Mouse (Mus musculus): ENCODE data around the gene Iqcd. TPM values are rescaled to one million over a fixed set of nuclear protein-coding genes. Genes with fewer than 3 reads are reported as not detected.

Gene Iqcd
- polyA plus RNA-seq, 1 experiment from 2014 or later, result 1.2 TPM

- H3K9me3 ChIP-seq (replicated peaks; ENCODE audit: control insufficient read depth, low read length), result no peaks in the 10 kb centered on the region
- H3K36me3 ChIP-seq (ENCODE audit: control insufficient read depth, insufficient read depth), result no peaks in the 10 kb centered on the region
- peak overlapping the region; percentile 61 for H3K4me2 ChIP-seq (ENCODE audit: low read depth, low read length)
- H3K4me1 ChIP-seq (ENCODE audit: control insufficient read depth, low read depth, low read length), result peaks cover 20% of the 10 kb centered on the region
- peak overlapping the region; percentile 35 for H3K4me3 ChIP-seq (ENCODE audit: low read depth, low read length)
- WGBS (ENCODE audit: insufficient replicate concordance), result 2% methylated on average over 6 of the region's 6 CpGs
- no peaks in the 10 kb centered on the region for H3K27me3 ChIP-seq (ENCODE audit: control insufficient read depth, insufficient read depth, low read depth, low read length)
- H3K27ac ChIP-seq (ENCODE audit: low read length), result no peak overlapping the region
- peak overlapping the region; percentile 23; the same call in 1 of the 2 replicates for H3K9ac ChIP-seq (ENCODE audit: low read depth, low read length)
- ATAC-seq (ENCODE audit: low read depth), result peak; percentile 41
Measured at GRCm38 (mm10) chr5:120604839-120605238, 16.0 kb downstream of the Iqcd start.

GRCm38 (mm10) chr5:120605241-120605661, 16.4 kb downstream of the Iqcd start:
- H3K4me1 ChIP-seq (ENCODE audit: control insufficient read depth, low read depth, low read length), result peaks cover 16% of the 10 kb centered on the region
- H3K4me2 ChIP-seq (ENCODE audit: low read depth, low read length), result peak overlapping the region; percentile 61
- 4% methylated on average over 10 of the region's 10 CpGs for WGBS (ENCODE audit: insufficient replicate concordance)
- H3K27me3 ChIP-seq (ENCODE audit: control insufficient read depth, insufficient read depth, low read depth, low read length), result no peaks in the 10 kb centered on the region
- peak overlapping the region; percentile 23; the same call in 1 of the 2 replicates for H3K9ac ChIP-seq (ENCODE audit: low read depth, low read length)
- 0 out of 2 replicates have a peak, but pooled peaks have one; percentile 9 for ATAC-seq (ENCODE audit: low read depth)
- no peaks in the 10 kb centered on the region for H3K36me3 ChIP-seq (ENCODE audit: control insufficient read depth, insufficient read depth)
- no peak overlapping the region; the same call in 1 of the 2 replicates for H3K27ac ChIP-seq (ENCODE audit: low read length)
- no peaks in the 10 kb centered on the region for H3K9me3 ChIP-seq (replicated peaks; ENCODE audit: control insufficient read depth, low read length)
- H3K4me3 ChIP-seq (ENCODE audit: low read depth, low read length), result peak overlapping the region; percentile 35

- Histone ChIP-seq H3K9me3 (replicated peaks; ENCODE audit: control insufficient read depth, low read length) (no peaks in the 10 kb centered on the region), H3K36me3 (ENCODE audit: control insufficient read depth, insufficient read depth) (no peaks in the 10 kb centered on the region), H3K27ac (ENCODE audit: low read length) (no peak overlapping the region), H3K27me3 (ENCODE audit: control insufficient read depth, insufficient read depth, low read depth, low read length) (no peaks in the 10 kb centered on the region), H3K4me1 (ENCODE audit: control insufficient read depth, low read depth, low read length) (peaks cover 11% of the 10 kb centered on the region), H3K4me2 (ENCODE audit: low read depth, low read length) (peak overlapping the region; percentile 61), H3K9ac (ENCODE audit: low read depth, low read length) (no peak overlapping the region; the same call in 1 of the 2 replicates), H3K4me3 (ENCODE audit: low read depth, low read length) (peak overlapping the region; percentile 35)
- ATAC-seq (ENCODE audit: low read depth), result peak; percentile 71
- under 1% methylated on average over 8 of the region's 8 CpGs for WGBS (ENCODE audit: insufficient replicate concordance)
Measured at GRCm38 (mm10) chr5:120605688-120606087, 16.9 kb downstream of the Iqcd start.

- no peaks in the 10 kb centered on the region for H3K27me3 ChIP-seq (ENCODE audit: control insufficient read depth, insufficient read depth, low read depth, low read length)
- 67% methylated on average over 25 of the region's 25 CpGs for WGBS (ENCODE audit: insufficient replicate concordance)
- no peak overlapping the region for H3K4me3 ChIP-seq (ENCODE audit: low read depth, low read length)
- no peaks in the 10 kb centered on the region for H3K9me3 ChIP-seq (replicated peaks; ENCODE audit: control insufficient read depth, low read length)
- H3K36me3 ChIP-seq (ENCODE audit: control insufficient read depth, insufficient read depth), result no peaks in the 10 kb centered on the region
- H3K9ac ChIP-seq (ENCODE audit: low read depth, low read length), result no peak overlapping the region
- ATAC-seq (ENCODE audit: low read depth), result no peak
- H3K4me2 ChIP-seq (ENCODE audit: low read depth, low read length), result no peak overlapping the region
- H3K4me1 ChIP-seq (ENCODE audit: control insufficient read depth, low read depth, low read length), result peaks cover 14% of the 10 kb centered on the region
- no peak overlapping the region for H3K27ac ChIP-seq (ENCODE audit: low read length)
Measured at GRCm38 (mm10) chr5:120606590-120607200, 17.9 kb downstream of the Iqcd start.

GRCm38 (mm10) chr5:120607335-120607734, 18.5 kb downstream of the Iqcd start:
- no peak overlapping the region for H3K4me3 ChIP-seq (ENCODE audit: low read depth, low read length)
- peaks cover 19% of the 10 kb centered on the region for H3K4me1 ChIP-seq (ENCODE audit: control insufficient read depth, low read depth, low read length)
- H3K9ac ChIP-seq (ENCODE audit: low read depth, low read length), result no peak overlapping the region
- H3K27me3 ChIP-seq (ENCODE audit: control insufficient read depth, insufficient read depth, low read depth, low read length), result no peaks in the 10 kb centered on the region
- no peak overlapping the region for H3K27ac ChIP-seq (ENCODE audit: low read length)
- no peaks in the 10 kb centered on the region for H3K9me3 ChIP-seq (replicated peaks; ENCODE audit: control insufficient read depth, low read length)
- no peaks in the 10 kb centered on the region for H3K36me3 ChIP-seq (ENCODE audit: control insufficient read depth, insufficient read depth)
- ATAC-seq (ENCODE audit: low read depth), result no peak
- H3K4me2 ChIP-seq (ENCODE audit: low read depth, low read length), result no peak overlapping the region
- 76% methylated on average over 3 of the region's 3 CpGs for WGBS (ENCODE audit: insufficient replicate concordance)

GRCm38 (mm10) chr5:120609246-120609775, 20.5 kb downstream of the Iqcd start:
- Histone ChIP-seq H3K4me1 (ENCODE audit: control insufficient read depth, low read depth, low read length) (peaks cover 27% of the 10 kb centered on the region), H3K27me3 (ENCODE audit: control insufficient read depth, insufficient read depth, low read depth, low read length) (no peaks in the 10 kb centered on the region), H3K27ac (ENCODE audit: low read length) (no peak overlapping the region), H3K9ac (ENCODE audit: low read depth, low read length) (no peak overlapping the region), H3K36me3 (ENCODE audit: control insufficient read depth, insufficient read depth) (no peaks in the 10 kb centered on the region), H3K9me3 (replicated peaks; ENCODE audit: control insufficient read depth, low read length) (no peaks in the 10 kb centered on the region), H3K4me2 (ENCODE audit: low read depth, low read length) (no peak overlapping the region), H3K4me3 (ENCODE audit: low read depth, low read length) (no peak overlapping the region)
- no peak for ATAC-seq (ENCODE audit: low read depth)
- WGBS (ENCODE audit: insufficient replicate concordance), result 77% methylated on average over 16 of the region's 16 CpGs

- Histone ChIP-seq H3K4me1 (ENCODE audit: control insufficient read depth, low read depth, low read length) (peaks cover 21% of the 10 kb centered on the region), H3K9ac (ENCODE audit: low read depth, low read length) (no peak overlapping the region; the same call in 1 of the 2 replicates), H3K4me3 (ENCODE audit: low read depth, low read length) (no peak overlapping the region), H3K36me3 (ENCODE audit: control insufficient read depth, insufficient read depth) (peaks cover 3% of the 10 kb centered on the region; the same call in 1 of the 2 replicates), H3K27ac (ENCODE audit: low read length) (no peak overlapping the region), H3K27me3 (ENCODE audit: control insufficient read depth, insufficient read depth, low read depth, low read length) (no peaks in the 10 kb centered on the region), H3K9me3 (replicated peaks; ENCODE audit: control insufficient read depth, low read length) (peaks cover 2% of the 10 kb centered on the region; the same call in 1 of the 2 replicates), H3K4me2 (ENCODE audit: low read depth, low read length) (peak overlapping the region; percentile 98)
- no peak for ATAC-seq (ENCODE audit: low read depth)
- 87% methylated on average over 5 of the region's 5 CpGs for WGBS (ENCODE audit: insufficient replicate concordance)
Measured at GRCm38 (mm10) chr5:120610906-120611305, 22.1 kb downstream of the Iqcd start.

- Histone ChIP-seq H3K4me2 (ENCODE audit: low read depth, low read length) (peak overlapping the region; percentile 98), H3K27ac (ENCODE audit: low read length) (no peak overlapping the region), H3K4me1 (ENCODE audit: control insufficient read depth, low read depth, low read length) (peaks cover 21% of the 10 kb centered on the region), H3K4me3 (ENCODE audit: low read depth, low read length) (peak overlapping the region; percentile 90), H3K9me3 (replicated peaks; ENCODE audit: control insufficient read depth, low read length) (peaks cover 2% of the 10 kb centered on the region; the same call in 1 of the 2 replicates), H3K27me3 (ENCODE audit: control insufficient read depth, insufficient read depth, low read depth, low read length) (no peaks in the 10 kb centered on the region), H3K9ac (ENCODE audit: low read depth, low read length) (peak overlapping the region; percentile 68; the same call in 1 of the 2 replicates), H3K36me3 (ENCODE audit: control insufficient read depth, insufficient read depth) (peaks cover 5% of the 10 kb centered on the region; the same call in 1 of the 2 replicates)
- ATAC-seq (ENCODE audit: low read depth), result no peak
- WGBS (ENCODE audit: insufficient replicate concordance), result 52% methylated on average over 8 of the region's 8 CpGs
Measured at GRCm38 (mm10) chr5:120611416-120611815, 22.6 kb downstream of the Iqcd start.

GRCm38 (mm10) chr5:120612442-120612821, 23.6 kb downstream of the Iqcd start, which contains the start of the genes Rita1 and Ddx54:
Gene Rita1, minus strand, starts transcription at chr5:120612589.
Gene Ddx54, plus strand, starts transcription at chr5:120612739.
- H3K4me2 ChIP-seq (ENCODE audit: low read depth, low read length), result peak within 1 kb of the TSS; percentile 98
- H3K27ac ChIP-seq (ENCODE audit: low read length), result peak within 1 kb of the TSS; percentile 84
- H3K27me3 ChIP-seq (ENCODE audit: control insufficient read depth, insufficient read depth, low read depth, low read length), result no peaks in the 10 kb centered on the region
- peaks cover 2% of the 10 kb centered on the region; the same call in 1 of the 2 replicates for H3K9me3 ChIP-seq (replicated peaks; ENCODE audit: control insufficient read depth, low read length)
- peaks cover 5% of the 10 kb centered on the region; the same call in 1 of the 2 replicates for H3K36me3 ChIP-seq (ENCODE audit: control insufficient read depth, insufficient read depth)
- peak within 1 kb of the TSS; percentile 90 for H3K4me3 ChIP-seq (ENCODE audit: low read depth, low read length)
- peak within 1 kb of the TSS; percentile 69 for H3K9ac ChIP-seq (ENCODE audit: low read depth, low read length)
- WGBS (ENCODE audit: insufficient replicate concordance), result 0% methylated on average over 22 of the region's 22 CpGs
- peaks cover 21% of the 10 kb centered on the region for H3K4me1 ChIP-seq (ENCODE audit: control insufficient read depth, low read depth, low read length)
- peak; percentile 73 for ATAC-seq (ENCODE audit: low read depth)

All from liver, embryonic 16.5 days (tissue).